Mouse (Mus musculus): Measurements from ENCODE around the gene Atg14. TPM values are rescaled to one million over a fixed set of nuclear protein-coding genes. Genes with fewer than 3 reads are reported as not detected.
"Not testable (repeated sequence)": the region's sequence is repeated elsewhere in the genome, so short reads cannot be mapped to it uniquely, and the experiment has no call there.

Gene Atg14
- polyA plus RNA-seq, 1 experiment from 2014 or later, result 17.9 TPM

DNA sequence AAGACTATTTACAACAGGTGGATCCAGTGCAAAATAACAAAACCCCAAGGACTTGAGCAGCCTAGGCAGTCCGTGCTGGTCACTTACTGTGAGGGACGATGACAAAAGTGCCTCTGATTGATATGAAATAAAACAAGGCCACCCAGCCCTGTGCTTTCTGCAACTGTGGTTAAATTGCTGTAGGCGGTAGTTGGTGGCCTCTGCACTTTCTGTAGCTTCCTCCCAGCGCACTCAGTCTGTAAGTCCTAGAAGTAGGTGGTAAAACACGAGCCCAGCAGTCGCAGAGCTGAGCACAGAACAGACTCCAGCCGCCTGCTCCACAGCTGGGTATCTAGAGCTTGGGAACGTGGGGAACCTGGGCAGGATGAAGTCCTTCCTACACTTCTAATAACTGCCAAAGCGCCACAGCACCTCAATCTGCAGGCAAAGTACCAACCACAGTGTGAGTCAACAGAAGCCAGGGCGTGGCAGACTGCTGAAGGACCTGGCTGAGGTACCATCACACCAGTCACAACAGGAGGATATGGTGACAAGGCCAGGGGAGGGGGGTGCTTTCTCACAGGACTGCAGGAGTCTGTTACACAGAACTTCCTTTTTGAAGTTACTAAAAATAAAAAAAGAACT lies 29.0 kb downstream of the Atg14 start:
- Histone ChIP-seq H3K4me1 (no peaks in the 10 kb centered on the region), H3K27ac (no peak overlapping the region), H3K27me3 (no peaks in the 10 kb centered on the region), H3K9ac (no peak overlapping the region), H3K4me3 (no peak overlapping the region), H3K9me3 (replicated peaks) (no peaks in the 10 kb centered on the region), H3K36me3 (ENCODE audit: poor library complexity, severe bottlenecking) (peaks cover 66% of the 10 kb centered on the region), H3K4me2 (no peak overlapping the region)
- ATAC-seq, result no peak
- 92% methylated on average over 10 of the region's 10 CpGs for WGBS

DNA sequence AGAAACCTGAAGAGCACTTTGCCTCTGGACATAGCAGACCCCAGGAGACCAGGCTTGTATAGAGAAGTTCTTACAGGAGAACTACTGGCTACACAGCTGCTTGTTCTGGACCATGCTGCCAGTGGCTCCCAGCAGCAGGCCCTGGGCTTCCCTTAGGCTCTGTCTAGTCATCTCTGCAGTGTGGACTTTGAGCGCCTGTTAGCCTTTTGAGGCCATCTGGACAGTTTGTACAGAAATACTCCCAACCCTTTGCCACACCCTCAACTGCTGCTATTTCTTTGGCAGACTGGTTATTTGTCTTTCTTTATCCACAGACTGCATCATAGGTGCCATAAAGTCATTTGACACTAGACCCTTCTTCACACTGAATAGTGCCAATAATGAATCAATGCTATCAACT lies 35.4 kb downstream of the Atg14 start:
- WGBS, result 92% methylated on average over 1 of the region's 1 CpGs
- no peaks in the 10 kb centered on the region for H3K27me3 ChIP-seq
- H3K4me3 ChIP-seq, result no peak overlapping the region
- no peak for ATAC-seq
- peaks cover 28% of the 10 kb centered on the region for H3K36me3 ChIP-seq (ENCODE audit: poor library complexity, severe bottlenecking)
- H3K27ac ChIP-seq, result no peak overlapping the region
- no peaks in the 10 kb centered on the region for H3K9me3 ChIP-seq (replicated peaks)
- H3K4me2 ChIP-seq, result no peak overlapping the region
- H3K9ac ChIP-seq, result no peak overlapping the region
- no peaks in the 10 kb centered on the region for H3K4me1 ChIP-seq

DNA sequence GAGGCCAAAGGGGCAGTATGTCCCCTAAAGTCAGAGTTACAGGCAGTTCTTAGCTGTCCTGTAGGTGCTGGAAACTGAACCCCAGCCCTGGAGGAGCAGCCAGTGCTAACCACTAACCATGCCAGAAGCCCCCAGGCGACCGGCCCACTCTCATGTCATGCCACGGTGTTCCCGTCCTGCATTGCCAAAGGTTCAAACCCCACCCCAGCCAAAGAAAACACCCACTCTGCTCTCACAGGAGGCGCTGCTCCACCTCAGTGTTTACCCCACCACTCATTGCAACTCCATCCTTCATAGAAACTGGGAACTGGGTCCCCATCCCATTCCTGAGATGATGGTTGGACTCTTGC lies 36.3 kb downstream of the Atg14 start:
- H3K4me3 ChIP-seq, result no peak overlapping the region
- H3K27me3 ChIP-seq, result no peaks in the 10 kb centered on the region
- no peaks in the 10 kb centered on the region for H3K9me3 ChIP-seq (replicated peaks)
- WGBS, result 88% methylated on average over 5 of the region's 5 CpGs
- peak; percentile 42; the same call in 1 of the 2 replicates for ATAC-seq
- no peak overlapping the region for H3K9ac ChIP-seq
- no peaks in the 10 kb centered on the region for H3K4me1 ChIP-seq
- no peak overlapping the region for H3K4me2 ChIP-seq
- peaks cover 23% of the 10 kb centered on the region for H3K36me3 ChIP-seq (ENCODE audit: poor library complexity, severe bottlenecking)
- no peak overlapping the region for H3K27ac ChIP-seq

DNA sequence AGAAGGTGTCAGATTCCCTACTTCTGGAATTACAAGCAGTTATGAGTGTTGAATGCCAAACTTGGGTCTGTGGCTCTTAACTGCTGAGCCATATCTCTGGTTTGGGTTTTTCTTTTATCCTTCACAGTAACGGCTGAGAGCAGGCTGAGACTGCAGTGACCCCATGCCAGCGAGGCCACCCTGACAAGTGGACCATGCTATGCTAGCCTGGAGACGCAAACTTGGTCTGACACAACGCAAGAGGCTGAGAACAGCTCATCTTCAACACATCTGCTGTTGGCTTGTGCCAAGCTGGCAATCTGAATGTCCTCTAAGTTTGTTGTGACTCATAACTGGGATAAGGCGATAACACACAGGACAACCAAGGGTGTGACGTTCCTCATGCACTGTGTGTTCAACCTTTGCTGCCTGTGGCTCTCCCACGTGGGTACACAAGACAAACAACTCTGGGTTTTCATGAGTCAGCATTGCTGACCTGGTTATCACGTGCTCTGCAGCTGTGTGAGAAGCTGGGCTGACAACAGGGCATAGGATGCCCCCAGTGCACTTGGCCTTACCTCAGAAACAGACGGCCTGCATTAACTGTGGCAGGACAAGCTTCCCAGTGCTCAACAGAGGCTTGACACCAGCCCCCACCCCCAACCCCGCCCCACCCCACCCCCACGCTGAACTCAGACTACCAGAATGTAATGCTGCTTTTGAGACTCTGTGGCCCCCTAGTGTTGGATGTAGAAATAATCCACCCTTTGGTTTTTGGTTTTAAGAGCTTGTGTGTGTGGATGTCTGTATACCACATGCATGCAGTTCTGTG lies 36.9 kb downstream of the Atg14 start:
- 47% methylated on average over 11 of the region's 11 CpGs for WGBS
- H3K27ac ChIP-seq, result no peak overlapping the region
- H3K4me3 ChIP-seq, result no peak overlapping the region
- no peaks in the 10 kb centered on the region for H3K9me3 ChIP-seq (replicated peaks)
- no peaks in the 10 kb centered on the region for H3K27me3 ChIP-seq
- H3K4me2 ChIP-seq, result no peak overlapping the region
- peak; percentile 56; the same call in 1 of the 2 replicates for ATAC-seq
- no peak overlapping the region for H3K9ac ChIP-seq
- peaks cover 20% of the 10 kb centered on the region for H3K36me3 ChIP-seq (ENCODE audit: poor library complexity, severe bottlenecking)
- H3K4me1 ChIP-seq, result no peaks in the 10 kb centered on the region

DNA sequence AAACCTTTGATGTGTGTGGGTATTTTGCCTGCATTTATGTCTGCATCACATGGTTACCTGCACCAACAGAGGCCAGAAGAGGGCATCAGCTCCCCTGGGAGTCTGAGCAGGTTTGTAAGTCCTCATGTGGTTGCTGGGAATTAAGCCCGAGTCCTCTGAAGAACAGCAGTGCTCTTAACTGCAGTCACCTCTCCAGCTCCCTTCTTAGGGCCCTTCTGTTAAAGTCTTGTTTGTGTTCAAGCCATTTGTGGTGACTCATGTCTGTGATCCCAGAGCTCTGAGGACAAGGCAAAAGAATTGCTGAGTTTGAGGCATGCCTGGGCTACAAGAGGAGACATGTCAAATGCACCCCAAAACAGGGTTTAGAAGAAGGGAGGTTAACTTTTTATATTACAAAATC lies 38.0 kb downstream of the Atg14 start:
- Histone ChIP-seq H3K9me3 (replicated peaks) (no peaks in the 10 kb centered on the region), H3K4me3 (no peak overlapping the region), H3K36me3 (ENCODE audit: poor library complexity, severe bottlenecking) (peaks cover 20% of the 10 kb centered on the region), H3K4me2 (no peak overlapping the region), H3K27me3 (no peaks in the 10 kb centered on the region), H3K4me1 (no peaks in the 10 kb centered on the region), H3K27ac (no peak overlapping the region), H3K9ac (no peak overlapping the region)
- WGBS, result 76% methylated on average over 1 of the region's 1 CpGs
- ATAC-seq, result no peak

DNA sequence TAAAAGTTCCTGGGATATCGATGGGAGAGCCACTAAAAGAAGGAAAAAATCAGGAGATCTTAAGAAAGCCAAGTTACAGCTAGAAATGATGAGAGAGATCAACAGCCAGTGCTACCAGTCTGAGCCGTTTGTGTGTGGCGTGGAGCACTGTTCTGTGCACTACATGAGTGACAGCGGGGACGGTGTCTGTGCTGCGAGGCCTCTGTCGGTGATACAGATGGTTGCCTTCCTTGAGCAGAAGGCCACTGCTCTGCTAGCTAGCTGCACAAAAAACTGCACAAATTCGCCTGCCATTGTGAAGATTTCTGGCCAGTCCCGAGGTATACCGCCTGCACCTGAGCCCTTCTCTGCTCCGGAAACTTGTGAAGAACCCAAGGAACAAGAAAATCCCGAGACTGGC lies 40.9 kb downstream of the Atg14 start:
- H3K4me2 ChIP-seq; H3K4me3 ChIP-seq; H3K4me1 ChIP-seq; H3K27me3 ChIP-seq; H3K27ac ChIP-seq; H3K9me3 ChIP-seq (replicated peaks); H3K9ac ChIP-seq; ATAC-seq: not testable (repeated sequence)
- H3K36me3 ChIP-seq (ENCODE audit: poor library complexity, severe bottlenecking), result peaks cover 20% of the 10 kb centered on the region
- 98% methylated on average over 12 of the region's 12 CpGs for WGBS

DNA sequence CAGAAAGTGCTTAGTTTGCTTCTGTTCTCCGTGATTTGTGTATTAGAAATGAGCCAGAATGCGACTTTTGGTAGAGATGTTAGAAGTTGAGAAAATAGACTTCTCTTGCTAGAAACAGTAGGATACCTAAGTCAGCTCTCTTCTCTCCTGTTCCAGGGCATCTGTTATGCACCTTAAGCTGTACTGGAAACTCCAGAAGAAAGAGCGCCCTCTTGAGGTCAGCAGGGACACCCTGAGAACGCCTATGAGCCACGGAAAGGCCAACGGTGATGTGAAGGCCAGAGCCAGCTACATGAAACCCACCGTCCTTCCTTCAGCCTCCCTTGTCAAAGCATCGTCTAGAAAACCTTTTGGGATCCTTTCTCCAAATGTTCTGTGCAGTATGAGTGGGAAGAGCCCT lies 41.4 kb downstream of the Atg14 start:
- Histone ChIP-seq H3K4me2 (no peak overlapping the region), H3K9ac (no peak overlapping the region), H3K9me3 (replicated peaks) (no peaks in the 10 kb centered on the region), H3K36me3 (ENCODE audit: poor library complexity, severe bottlenecking) (peaks cover 20% of the 10 kb centered on the region), H3K4me3 (no peak overlapping the region), H3K27ac (no peak overlapping the region), H3K27me3 (no peaks in the 10 kb centered on the region), H3K4me1 (no peaks in the 10 kb centered on the region)
- ATAC-seq, result no peak
- 39% methylated on average over 8 of the region's 8 CpGs for WGBS

DNA sequence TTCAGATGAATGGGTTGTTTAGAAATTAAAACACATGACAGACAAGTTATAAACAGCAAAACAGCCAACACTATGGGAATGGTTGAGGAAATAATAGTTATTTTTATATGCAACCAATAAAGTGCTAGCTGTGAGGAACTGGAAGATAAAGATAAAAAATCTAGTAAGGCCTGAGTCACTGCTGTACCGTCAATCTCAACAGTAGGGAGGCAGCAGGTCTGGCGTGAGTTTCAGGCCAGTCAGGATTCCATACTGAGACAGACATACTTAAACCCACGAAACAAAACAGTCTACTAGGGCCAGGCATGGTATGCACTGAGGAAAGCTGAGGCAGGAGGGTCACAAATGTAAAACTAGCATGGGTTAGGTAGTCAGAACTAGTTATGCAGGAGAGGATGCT lies 42.2 kb downstream of the Atg14 start:
- Histone ChIP-seq H3K27ac (no peak overlapping the region), H3K9me3 (replicated peaks) (no peaks in the 10 kb centered on the region), H3K36me3 (ENCODE audit: poor library complexity, severe bottlenecking) (peaks cover 20% of the 10 kb centered on the region), H3K4me3 (no peak overlapping the region), H3K4me1 (no peaks in the 10 kb centered on the region), H3K27me3 (no peaks in the 10 kb centered on the region), H3K4me2 (no peak overlapping the region), H3K9ac (no peak overlapping the region)
- WGBS, result 91% methylated on average over 3 of the region's 3 CpGs
- ATAC-seq, result no peak

DNA sequence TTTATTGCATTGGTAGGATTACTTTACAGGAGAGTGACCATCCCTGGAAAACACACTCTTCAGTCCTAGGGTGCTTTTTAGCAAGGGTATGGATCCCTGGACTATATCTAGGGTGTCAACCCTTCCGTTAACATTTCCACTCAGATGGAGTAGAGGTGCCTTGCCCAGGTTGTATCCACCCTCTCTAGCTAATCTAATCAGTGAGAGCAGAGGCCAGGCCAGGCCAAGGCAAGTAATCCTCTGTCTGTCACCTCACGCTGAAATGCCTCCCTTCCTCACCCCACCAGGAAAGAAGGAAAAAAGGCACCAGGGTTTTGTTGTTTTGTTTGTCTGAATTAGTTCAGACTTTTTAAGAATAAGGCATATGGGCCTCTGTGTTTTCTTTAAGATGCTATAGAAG lies 42.6 kb downstream of the Atg14 start:
- H3K36me3 ChIP-seq (ENCODE audit: poor library complexity, severe bottlenecking), result peaks cover 20% of the 10 kb centered on the region
- no peaks in the 10 kb centered on the region for H3K4me1 ChIP-seq
- no peak overlapping the region for H3K4me2 ChIP-seq
- no peak overlapping the region for H3K4me3 ChIP-seq
- H3K27me3 ChIP-seq, result no peaks in the 10 kb centered on the region
- no peak for ATAC-seq
- no peaks in the 10 kb centered on the region for H3K9me3 ChIP-seq (replicated peaks)
- no peak overlapping the region for H3K9ac ChIP-seq
- WGBS, result 89% methylated on average over 2 of the region's 2 CpGs
- no peak overlapping the region for H3K27ac ChIP-seq

DNA sequence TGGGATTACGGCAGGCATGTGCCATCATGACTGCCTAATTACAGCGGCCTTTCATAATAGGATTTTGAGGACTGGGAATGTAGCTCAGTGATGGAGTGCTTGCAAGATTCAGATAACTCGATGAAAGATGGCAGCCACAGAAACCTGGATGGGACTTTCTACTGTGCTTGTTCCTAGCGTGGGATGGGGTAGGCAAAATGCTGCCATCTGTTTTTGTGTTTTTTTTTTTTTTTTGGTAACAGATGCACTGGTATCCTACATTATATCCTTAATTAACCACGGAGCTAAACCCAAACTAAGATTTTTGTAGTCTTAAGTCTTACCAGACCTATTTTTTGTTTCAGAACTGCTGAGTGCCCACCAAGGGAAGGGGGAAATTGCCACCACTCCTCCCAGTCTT lies 44.6 kb downstream of the Atg14 start:
- Histone ChIP-seq H3K36me3 (ENCODE audit: poor library complexity, severe bottlenecking) (peaks cover 6% of the 10 kb centered on the region; the same call in 1 of the 2 replicates), H3K9ac (no peak overlapping the region), H3K27ac (no peak overlapping the region), H3K4me3 (no peak overlapping the region), H3K4me2 (no peak overlapping the region), H3K9me3 (replicated peaks) (no peaks in the 10 kb centered on the region), H3K27me3 (no peaks in the 10 kb centered on the region), H3K4me1 (no peaks in the 10 kb centered on the region)
- 86% methylated on average over 5 of the region's 5 CpGs for WGBS
- no peak for ATAC-seq

DNA sequence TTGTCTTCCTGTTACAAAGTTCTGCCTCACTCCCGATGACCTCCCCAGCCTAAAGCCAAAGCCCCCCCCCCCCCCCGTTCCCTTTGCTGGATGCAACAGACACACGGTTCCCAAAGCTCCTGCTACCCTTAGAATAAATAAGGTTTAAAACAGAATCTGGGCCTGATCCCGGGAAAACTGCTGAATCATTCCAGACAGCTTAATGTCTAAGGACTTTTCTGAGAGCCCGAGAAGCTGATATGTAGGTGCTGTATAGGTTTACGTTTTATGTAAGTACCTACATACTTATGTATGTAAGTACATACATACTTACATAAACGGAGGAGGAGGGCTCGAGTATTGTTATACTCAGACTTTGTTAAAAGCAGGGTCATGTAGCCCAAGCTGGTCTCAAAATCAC lies 45.1 kb downstream of the Atg14 start:
- no peak overlapping the region for H3K4me2 ChIP-seq
- peaks cover 1% of the 10 kb centered on the region; the same call in 1 of the 2 replicates for H3K36me3 ChIP-seq (ENCODE audit: poor library complexity, severe bottlenecking)
- H3K9ac ChIP-seq, result no peak overlapping the region
- H3K27ac ChIP-seq, result no peak overlapping the region
- H3K4me3 ChIP-seq, result no peak overlapping the region
- no peaks in the 10 kb centered on the region for H3K27me3 ChIP-seq
- ATAC-seq, result no peak
- no peaks in the 10 kb centered on the region for H3K9me3 ChIP-seq (replicated peaks)
- WGBS, result 84% methylated on average over 8 of the region's 8 CpGs
- H3K4me1 ChIP-seq, result no peaks in the 10 kb centered on the region

DNA sequence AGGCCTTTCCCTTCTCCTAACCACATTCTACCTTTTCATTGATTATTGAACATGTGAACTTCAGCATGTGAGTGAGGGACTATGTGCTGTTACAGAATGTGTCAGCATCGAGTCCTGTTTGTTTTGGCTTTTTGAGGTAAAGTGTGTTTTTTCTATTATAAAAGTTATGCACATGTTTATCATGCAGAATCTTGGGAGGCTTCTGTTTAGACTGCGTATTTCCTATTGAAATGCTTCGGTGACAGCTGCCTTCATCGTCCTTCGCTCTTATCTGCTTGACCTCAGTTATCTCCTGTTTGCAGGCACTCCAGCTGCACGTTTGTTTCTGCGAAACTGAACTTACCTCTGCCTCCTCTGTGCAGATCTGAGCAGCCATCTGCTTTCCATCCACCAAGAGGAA lies 48.1 kb downstream of the Atg14 start:
- no peak overlapping the region for H3K27ac ChIP-seq

DNA sequence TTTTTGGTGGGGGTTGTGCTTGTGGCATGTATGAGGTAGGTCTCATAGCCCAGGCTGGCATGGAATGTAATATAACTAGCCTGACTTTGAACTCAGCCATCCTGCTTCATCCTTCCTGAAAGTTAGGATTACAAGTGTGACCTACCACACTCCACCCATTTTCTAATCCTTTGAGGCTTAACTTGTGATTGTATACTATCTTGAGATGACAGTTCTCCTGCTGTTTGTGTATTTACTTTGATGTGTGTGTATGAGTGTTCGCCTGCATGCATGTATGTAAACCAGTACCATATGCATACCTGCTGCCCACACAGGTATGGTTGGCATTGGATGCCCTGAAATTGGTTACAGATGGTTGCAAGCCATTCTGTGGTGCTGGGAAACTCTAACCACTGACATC lies 48.8 kb downstream of the Atg14 start:
- Histone ChIP-seq H3K27me3 (no peaks in the 10 kb centered on the region), H3K4me2 (no peak overlapping the region), H3K9me3 (replicated peaks) (no peaks in the 10 kb centered on the region), H3K9ac (no peak overlapping the region), H3K4me1 (no peaks in the 10 kb centered on the region), H3K36me3 (ENCODE audit: poor library complexity, severe bottlenecking) (no peaks in the 10 kb centered on the region), H3K4me3 (no peak overlapping the region), H3K27ac (no peak overlapping the region)
- WGBS, result 91% methylated on average over 1 of the region's 1 CpGs
- no peak for ATAC-seq

More for the DNA sequence above, 48.1 kb downstream of the Atg14 start:
- WGBS, result 91% methylated on average over 7 of the region's 7 CpGs
- H3K27me3 ChIP-seq, result no peaks in the 10 kb centered on the region
- no peaks in the 10 kb centered on the region for H3K4me1 ChIP-seq
- no peak overlapping the region for H3K9ac ChIP-seq
- H3K9me3 ChIP-seq (replicated peaks), result no peaks in the 10 kb centered on the region
- H3K36me3 ChIP-seq (ENCODE audit: poor library complexity, severe bottlenecking), result no peaks in the 10 kb centered on the region
- no peak overlapping the region for H3K4me3 ChIP-seq
- no peak overlapping the region for H3K4me2 ChIP-seq
- ATAC-seq, result no peak

All from forebrain, embryonic 13.5 days (tissue).